18 mouse cellular contexts compared by ENCODE assay signal in the genomic region with DNA sequence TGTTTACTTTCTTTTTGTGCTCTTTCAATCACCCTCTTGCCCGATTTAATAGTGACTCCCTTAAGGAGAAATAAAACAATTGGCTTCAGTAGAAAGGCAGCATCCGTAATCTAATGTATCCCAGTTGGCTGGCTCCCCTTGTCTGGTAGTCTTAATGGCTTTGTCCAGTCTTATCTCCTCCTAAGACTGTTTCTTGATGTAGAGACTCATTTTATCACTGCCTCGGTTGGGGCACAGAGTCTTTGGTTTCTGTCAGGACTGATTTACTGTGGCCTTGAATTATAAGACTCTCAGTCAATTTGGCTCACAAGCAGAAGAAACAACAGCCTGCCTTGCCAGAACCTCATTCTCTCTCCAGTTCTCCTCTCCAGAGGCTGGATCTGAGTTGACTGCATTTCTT.
A peak's percentile ranks its signal among the peaks of the same experiment; 100 is the strongest.
DNase-seq lines count a peak whose midpoint lies in the region; ATAC-seq and TF ChIP-seq lines count a peak whose summit lies in the region.
"Had no signal": no experiment of that assay in that cellular context is flagged by ENCODE, and none has a peak within 500 bp of the region (broad histone marks: within the 10 kb centered on the region; RNA-seq: fewer than 3 reads in every experiment).

No protein-coding gene starts in this region.

- ATAC-seq in kidney, embryonic 16.5 days (ENCODE audit: low FRiP score, low TSS enrichment), result 0 out of 2 replicates have a peak, but pooled peaks have one; percentile 39
- ATAC-seq in lung, embryonic 16.5 days (ENCODE audit: low read depth), result peak; percentile 34; the same call in 1 of the 2 replicates
- ATAC-seq: activated CD4-positive, CD25-positive, alpha-beta regulatory T cell, adult 4 months; forebrain, embryonic 15.5 days; hindbrain, embryonic 16.5 days; Patski had no signal

- no peak overlapping the region for H3K27ac ChIP-seq in kidney, embryonic 16.5 days (ENCODE audit: low read length)
- H3K27ac ChIP-seq in kidney, adult 2 months (ENCODE audit: insufficient read depth, low read depth, low read length), result no peak overlapping the region
- no peak overlapping the region for H3K27ac ChIP-seq in lung, embryonic 16.5 days (ENCODE audit: low read length)
- H3K27ac ChIP-seq: forebrain, embryonic 15.5 days; heart, embryonic 13.5 days had no signal

- WGBS in kidney, embryonic 16.5 days, result 44% methylated on average over 3 of the region's 3 CpGs
- 49% methylated on average over 3 of the region's 3 CpGs for WGBS in kidney, adult 2 months
- 37% methylated on average over 3 of the region's 3 CpGs for WGBS in lung, embryonic 16.5 days

- TF ChIP-seq POLR2A in kidney, adult 2 months (IDR thresholded peaks at IDR 0.05; ENCODE audit: low read depth, low read length), result no peak

- no peak overlapping the region for H3K4me3 ChIP-seq in kidney, embryonic 16.5 days (ENCODE audit: low read length)
- H3K4me3 ChIP-seq in kidney, adult 2 months (ENCODE audit: insufficient read depth, low read depth, low read length), result no peak overlapping the region
- no peak overlapping the region for H3K4me3 ChIP-seq in lung, embryonic 16.5 days (ENCODE audit: low read length)
- H3K4me3 ChIP-seq: forebrain, embryonic 15.5 days; heart, embryonic 13.5 days had no signal

- no peak overlapping the region for H3K4me2 ChIP-seq in kidney, embryonic 16.5 days (replicated peaks; ENCODE audit: low read depth, low read length)
- no peak overlapping the region for H3K4me2 ChIP-seq in lung, embryonic 16.5 days (ENCODE audit: low read depth, low read length)
- H3K4me2 ChIP-seq: forebrain, embryonic 15.5 days; heart, embryonic 13.5 days had no signal

- no peak for TF ChIP-seq CTCF in kidney, adult 2 months (conservative IDR thresholded peaks at IDR 0.05; ENCODE audit: insufficient read depth, insufficient read length, low read depth, low read length)

- DNase-seq in adrenal gland, adult 2 months, result peak; percentile 11
- DNase-seq in adrenal gland, adult 18-20 months (ENCODE audit: low spot score in 2 of 2), result no peak
- DNase-seq in kidney, adult 2 months, result no peak
- no peak for DNase-seq in lung, postnatal 14 days
- DNase-seq in MN1 (ENCODE audit: low spot score), result peak; percentile 53
- DNase-seq: adrenal gland, postnatal 36 days; cerebellum, adult 2 months; cerebellum, postnatal 10 days; gastrocnemius, postnatal 36 days; heart, adult 11 months; heart, postnatal 36 days had no signal

- H3K27me3 ChIP-seq in kidney, embryonic 16.5 days (ENCODE audit: insufficient read depth, low read length), result no peaks in the 10 kb centered on the region
- H3K27me3 ChIP-seq in kidney, adult 2 months (replicated peaks; ENCODE audit: control insufficient read depth, insufficient read depth, low read length), result no peaks in the 10 kb centered on the region
- H3K27me3 ChIP-seq in lung, embryonic 16.5 days (ENCODE audit: control insufficient read depth, insufficient read depth, low read depth, low read length), result no peaks in the 10 kb centered on the region
- H3K27me3 ChIP-seq: forebrain, embryonic 15.5 days; heart, embryonic 13.5 days had no signal

- H3K4me1 ChIP-seq in kidney, embryonic 16.5 days (ENCODE audit: insufficient read depth, low read length), result no peaks in the 10 kb centered on the region
- no peaks in the 10 kb centered on the region for H3K4me1 ChIP-seq in kidney, adult 2 months (ENCODE audit: control insufficient read depth, insufficient read depth, low read length)
- no peaks in the 10 kb centered on the region for H3K4me1 ChIP-seq in lung, embryonic 16.5 days (replicated peaks; ENCODE audit: control insufficient read depth, insufficient read depth, low read length)
- H3K4me1 ChIP-seq: forebrain, embryonic 15.5 days; heart, embryonic 13.5 days had no signal

- H3K9ac ChIP-seq in kidney, embryonic 16.5 days (replicated peaks; ENCODE audit: low read length), result no peak overlapping the region
- H3K9ac ChIP-seq in lung, embryonic 16.5 days (ENCODE audit: low read length), result no peak overlapping the region
- H3K9ac ChIP-seq: forebrain, embryonic 15.5 days; heart, embryonic 13.5 days had no signal

- H3K9me3 ChIP-seq in kidney, embryonic 16.5 days (ENCODE audit: low read length), result no peaks in the 10 kb centered on the region
- H3K9me3 ChIP-seq in lung, embryonic 16.5 days (ENCODE audit: control insufficient read depth, low read length), result no peaks in the 10 kb centered on the region
- H3K9me3 ChIP-seq: forebrain, embryonic 15.5 days; heart, embryonic 13.5 days had no signal

- no peaks in the 10 kb centered on the region for H3K36me3 ChIP-seq in kidney, embryonic 16.5 days (ENCODE audit: insufficient read depth, low read length)
- no peaks in the 10 kb centered on the region for H3K36me3 ChIP-seq in kidney, adult 2 months (ENCODE audit: control insufficient read depth, insufficient read depth, low read length)
- no peaks in the 10 kb centered on the region for H3K36me3 ChIP-seq in lung, embryonic 16.5 days (ENCODE audit: control insufficient read depth, insufficient read depth, low read length)
- H3K36me3 ChIP-seq: forebrain, embryonic 15.5 days; heart, embryonic 13.5 days had no signal

Comparison
In these comparisons a context has a peak if more than half of its experiments do, and no peak if none do; other contexts are left out.
1. DNase-seq: peak in adrenal gland, adult 2 months (single experiment) and MN1 (single experiment); none in adrenal gland, adult 18-20 months (0 of 2), kidney, adult 2 months (single experiment) and lung, postnatal 14 days (single experiment).